Mouse (Mus musculus): ENCODE measurements around the gene Trim72. TPM values are rescaled to one million over a fixed set of nuclear protein-coding genes. Genes with fewer than 3 reads are reported as not detected.

Gene Trim72
- not detected for polyA plus RNA-seq (2017; shearing (Covaris generic))

GRCm38 (mm10) chr7:128003688-128004087, at the start of gene Trim72:
TSS of gene Trim72 (plus strand) at chr7:128003949.

DNA sequence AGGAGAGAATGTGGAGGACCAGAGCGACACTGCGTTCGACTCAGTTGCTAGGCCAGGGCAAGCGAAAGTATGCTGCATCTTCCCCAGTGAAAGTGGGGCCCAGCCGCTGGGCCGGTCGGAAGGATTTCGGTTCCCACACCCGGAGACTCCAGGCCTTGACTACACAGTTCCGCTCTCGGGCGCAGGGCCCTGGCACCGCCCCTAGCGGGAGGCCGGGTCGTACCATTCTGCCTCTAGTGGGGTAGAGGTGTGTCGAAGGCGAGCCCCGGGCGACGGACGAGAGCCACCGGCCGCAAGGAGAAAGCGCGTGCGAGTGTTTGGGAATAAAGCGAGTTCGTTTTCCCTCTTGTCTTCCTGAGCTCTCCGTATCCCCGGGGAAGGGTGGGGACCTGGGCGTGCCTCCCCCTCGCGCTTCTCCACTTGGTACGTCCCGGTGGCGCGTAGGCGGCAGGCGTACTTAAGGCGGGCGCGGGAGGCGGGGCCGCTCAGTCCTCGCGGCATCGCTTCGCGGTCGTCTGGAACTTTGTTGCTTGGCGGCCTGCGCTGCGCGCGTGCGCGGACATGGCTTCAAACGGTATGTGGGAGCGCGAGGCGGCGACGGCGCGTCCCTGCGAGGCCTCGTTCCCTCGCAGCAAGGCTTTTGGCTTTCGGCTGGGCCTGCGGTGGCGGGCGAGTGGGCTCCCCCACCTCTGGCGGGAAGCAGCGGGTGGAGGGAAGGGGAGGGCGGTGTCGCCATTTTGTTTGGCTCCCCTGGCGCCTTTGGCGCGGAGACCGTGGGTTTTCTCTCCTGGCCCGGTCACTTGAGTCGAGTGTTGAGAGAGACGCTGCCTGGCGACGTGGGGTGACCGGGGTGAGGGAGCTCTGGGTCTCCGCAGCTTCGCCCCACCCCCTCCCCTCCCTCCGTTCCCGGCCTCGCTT, 36.5 kb upstream of the Trim72 start, which contains the start of gene Fus:
Gene Fus, plus strand, starts transcription at position 454 of the 918 bp plus-strand sequence.

GRCm38 (mm10) chr7:127993341-127993977, 10.3 kb upstream of the Trim72 start, which contains the start of gene Pycard:
TSS of gene Pycard (minus strand) at chr7:127993867.

Other genes starting within 250 kb of the Trim72 start
- gene Orai3, start 234.1 kb upstream of the Trim72 start, polyA plus RNA-seq (2017; shearing (Covaris generic)), result 31.0 TPM
- gene Setd1a, start 227.3 kb upstream of the Trim72 start, polyA plus RNA-seq (2017; shearing (Covaris generic)), result 1.8 TPM
- not detected for gene Gm49388, start 218.3 kb upstream of the Trim72 start, polyA plus RNA-seq (2017; shearing (Covaris generic))
- 2.5 TPM for gene Hsd3b7, start 203.3 kb upstream of the Trim72 start, polyA plus RNA-seq (2017; shearing (Covaris generic))
- gene Stx4a, start 179.7 kb upstream of the Trim72 start, polyA plus RNA-seq (2017; shearing (Covaris generic)), result 174 TPM
- 0.15 TPM for gene Stx1b, start 179.4 kb upstream of the Trim72 start, polyA plus RNA-seq (2017; shearing (Covaris generic))
- gene Zfp646, start 127.7 kb upstream of the Trim72 start, polyA plus RNA-seq (2017; shearing (Covaris generic)), result 57.7 TPM
- 19.7 TPM for gene Zfp668, start 127.1 kb upstream of the Trim72 start, polyA plus RNA-seq (2017; shearing (Covaris generic))
- gene Prss53, start 113.0 kb upstream of the Trim72 start, polyA plus RNA-seq (2017; shearing (Covaris generic)), result 0.94 TPM
- not detected for gene Gm21974, start 108.5 kb upstream of the Trim72 start, polyA plus RNA-seq (2017; shearing (Covaris generic))
- 63.8 TPM for gene Vkorc1, start 108.3 kb upstream of the Trim72 start, polyA plus RNA-seq (2017; shearing (Covaris generic))
- 62.3 TPM for gene Bckdk, start 99.9 kb upstream of the Trim72 start, polyA plus RNA-seq (2017; shearing (Covaris generic))
- 57.8 TPM for gene Kat8, start 91.4 kb upstream of the Trim72 start, polyA plus RNA-seq (2017; shearing (Covaris generic))
- gene Prss8, start 73.8 kb upstream of the Trim72 start, polyA plus RNA-seq (2017; shearing (Covaris generic)), result not detected
- 4.9 TPM for gene Prss36, start 57.2 kb upstream of the Trim72 start, polyA plus RNA-seq (2017; shearing (Covaris generic))
- 203 TPM for gene Fus, start 36.5 kb upstream of the Trim72 start, polyA plus RNA-seq (2017; shearing (Covaris generic))
- gene Pycard, start 10.1 kb upstream of the Trim72 start, polyA plus RNA-seq (2017; shearing (Covaris generic)), result 357 TPM
- 1.6 TPM for gene Itgam, start 58.7 kb downstream of the Trim72 start, polyA plus RNA-seq (2017; shearing (Covaris generic))
- not detected for gene Gm49368, start 58.7 kb downstream of the Trim72 start, polyA plus RNA-seq (2017; shearing (Covaris generic))
- gene Itgax, start 125.6 kb downstream of the Trim72 start, polyA plus RNA-seq (2017; shearing (Covaris generic)), result 0.32 TPM
- 1.8 TPM for gene Itgad, start 150.4 kb downstream of the Trim72 start, polyA plus RNA-seq (2017; shearing (Covaris generic))
- gene Cox6a2, start 202.4 kb downstream of the Trim72 start, polyA plus RNA-seq (2017; shearing (Covaris generic)), result not detected
- 6.1 TPM for gene Armc5, start 233.4 kb downstream of the Trim72 start, polyA plus RNA-seq (2017; shearing (Covaris generic))
- 1.8 TPM for gene 9130023H24Rik, start 234.1 kb downstream of the Trim72 start, polyA plus RNA-seq (2017; shearing (Covaris generic))
- 1.0 TPM for gene Tgfb1i1, start 242.9 kb downstream of the Trim72 start, polyA plus RNA-seq (2017; shearing (Covaris generic))

All from CD4-positive, CD25-positive, alpha-beta regulatory T cell, adult 9 weeks (primary cell).